Mouse (Mus musculus): ENCODE data around the gene Sap30bp. TPM values are rescaled to one million over a fixed set of nuclear protein-coding genes. Genes with fewer than 3 reads are reported as not detected.

The Sap30bp gene
- total and polyA plus RNA-seq, 3 experiments, result 9.1 to 18.1 (median 16.4) TPM

GRCm38 (mm10) chr11:116001725-116002124 lies 68.6 kb downstream of the Sap30bp start:
- Histone ChIP-seq H3K4me3 (no peak overlapping the region), H3K27ac (no peak overlapping the region), H3K9ac (ENCODE audit: low read depth, low read length) (no peak overlapping the region), H3K79me2 (replicated peaks; ENCODE audit: control insufficient read depth, insufficient read depth, low read length) (no peaks in the 10 kb centered on the region), H3K36me3 (ENCODE audit: control insufficient read depth, insufficient read depth, low read length) (no peaks in the 10 kb centered on the region), H3K27me3 (ENCODE audit: control insufficient read depth, insufficient read depth, low read length) (no peaks in the 10 kb centered on the region), H3K4me1 (ENCODE audit: control insufficient read depth, insufficient read depth, low read length) (peaks cover 4% of the 10 kb centered on the region)
- WGBS, result 66% methylated on average over 6 of the region's 6 CpGs
- no peak for TF ChIP-seq EP300 (IDR thresholded peaks at IDR 0.05; ENCODE audit: insufficient read depth, low read depth, low read length)
- no peak for TF ChIP-seq POLR2A (IDR thresholded peaks at IDR 0.05; ENCODE audit: insufficient read depth, low read depth, low read length)
- no peak for TF ChIP-seq CTCF (IDR thresholded peaks at IDR 0.05)
- DNase-seq, result no peak
- intact Hi-C loops (cut with DNase I), result no loop called here

DNA sequence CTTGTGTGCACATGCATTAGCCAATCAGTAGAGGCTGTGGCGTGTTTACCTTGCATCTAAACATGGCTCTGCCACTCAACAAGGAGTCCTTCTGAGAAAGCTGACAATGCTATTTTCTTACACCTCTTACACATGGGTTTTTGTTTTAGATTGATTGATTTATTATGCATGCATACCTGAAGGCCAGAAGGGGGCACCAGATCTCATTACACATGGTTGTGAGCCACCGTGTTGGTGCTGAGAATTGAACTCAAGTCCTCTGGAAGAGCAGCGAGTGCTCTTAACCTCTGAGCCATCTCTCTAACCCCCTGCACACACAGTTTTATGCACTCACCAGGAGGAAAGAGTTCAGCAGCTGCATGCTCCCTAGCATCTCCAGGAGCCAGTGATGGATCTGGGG lies 69.8 kb downstream of the Sap30bp start:
- no peak for DNase-seq
- Histone ChIP-seq H3K79me2 (replicated peaks; ENCODE audit: control insufficient read depth, insufficient read depth, low read length) (no peaks in the 10 kb centered on the region), H3K36me3 (ENCODE audit: control insufficient read depth, insufficient read depth, low read length) (no peaks in the 10 kb centered on the region), H3K4me1 (ENCODE audit: control insufficient read depth, insufficient read depth, low read length) (peaks cover 4% of the 10 kb centered on the region), H3K9ac (ENCODE audit: low read depth, low read length) (no peak overlapping the region), H3K4me3 (no peak overlapping the region), H3K27ac (no peak overlapping the region), H3K27me3 (ENCODE audit: control insufficient read depth, insufficient read depth, low read length) (no peaks in the 10 kb centered on the region)
- TF ChIP-seq POLR2A (IDR thresholded peaks at IDR 0.05; ENCODE audit: insufficient read depth, low read depth, low read length), result no peak
- peak; percentile 17; the same call in 1 of the 2 replicates for TF ChIP-seq CTCF (IDR thresholded peaks at IDR 0.05)
- intact Hi-C loops (cut with DNase I), result no loop called here
- 88% methylated on average over 3 of the region's 3 CpGs for WGBS

GRCm38 (mm10) chr11:116004186-116004823 lies 71.2 kb downstream of the Sap30bp start:
- peak overlapping the region; percentile 53 for H3K9ac ChIP-seq (ENCODE audit: low read depth, low read length)
- intact Hi-C loops (cut with DNase I), result no loop called here
- 29% methylated on average over 8 of the region's 8 CpGs for WGBS

DNA sequence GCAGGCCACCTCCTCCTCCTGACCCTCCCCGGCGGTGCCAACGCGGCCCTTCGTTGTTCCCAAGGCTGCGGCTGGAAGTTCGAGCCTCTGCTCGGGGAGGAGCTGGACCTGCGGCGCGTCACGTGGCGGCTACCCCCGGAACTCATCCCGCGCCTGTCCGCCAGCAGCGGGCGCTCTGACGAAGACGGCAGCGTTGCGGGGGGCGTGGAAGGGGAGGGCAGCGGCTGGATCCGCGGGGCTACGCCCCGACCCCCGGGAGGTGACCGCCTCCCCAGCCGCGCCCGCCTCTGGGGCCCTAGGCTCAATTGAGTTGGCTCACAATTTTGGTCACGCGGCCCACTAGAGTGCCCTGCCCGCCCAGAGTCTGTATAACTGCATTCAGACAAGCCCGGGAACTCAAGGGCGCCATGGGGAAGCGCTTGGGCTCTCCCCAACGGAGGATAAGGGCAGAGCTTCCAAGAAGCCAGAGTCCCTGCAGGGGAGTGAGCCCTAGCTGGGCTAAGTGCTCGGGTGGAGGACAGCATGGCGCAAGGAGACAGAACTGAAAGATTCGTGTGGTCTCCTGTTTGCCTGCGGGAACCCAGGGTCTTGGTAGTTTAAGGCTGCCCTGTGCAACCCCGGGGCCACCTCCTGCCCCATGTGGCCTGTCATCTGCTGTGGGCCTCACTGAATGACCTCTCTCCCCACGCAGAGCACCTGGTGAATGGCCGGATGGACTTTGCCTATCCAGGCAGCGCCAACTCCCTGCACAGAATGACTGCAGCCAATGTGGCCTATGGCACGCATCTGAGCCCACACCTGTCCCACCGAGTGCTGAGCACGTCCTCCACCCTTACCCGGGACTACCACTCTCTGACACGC lies 72.0 kb downstream of the Sap30bp start:
- no peaks in the 10 kb centered on the region for H3K27me3 ChIP-seq (ENCODE audit: control insufficient read depth, insufficient read depth, low read length)
- peak; percentile 88 to 89 for DNase-seq
- H3K79me2 ChIP-seq (replicated peaks; ENCODE audit: control insufficient read depth, insufficient read depth, low read length), result no peaks in the 10 kb centered on the region
- peaks cover 4% of the 10 kb centered on the region for H3K4me1 ChIP-seq (ENCODE audit: control insufficient read depth, insufficient read depth, low read length)
- TF ChIP-seq POLR2A (IDR thresholded peaks at IDR 0.05; ENCODE audit: insufficient read depth, low read depth, low read length) (peak; percentile 51), EP300 (IDR thresholded peaks at IDR 0.05; ENCODE audit: insufficient read depth, low read depth, low read length) (no peak), CTCF (IDR thresholded peaks at IDR 0.05) (peak; percentile 72)
- H3K27ac ChIP-seq, result peak overlapping the region; percentile 68
- WGBS, result 5% methylated on average over 53 of the region's 54 CpGs
- peak overlapping the region; percentile 45 for H3K4me3 ChIP-seq
- intact Hi-C loops (cut with DNase I), result no loop called here
- H3K9ac ChIP-seq (ENCODE audit: low read depth, low read length), result peak overlapping the region; percentile 53
- H3K36me3 ChIP-seq (ENCODE audit: control insufficient read depth, insufficient read depth, low read length), result no peaks in the 10 kb centered on the region

More at GRCm38 (mm10) chr11:116004186-116004823, 71.2 kb downstream of the Sap30bp start:
- DNase-seq, result no peak
- TF ChIP-seq EP300 (IDR thresholded peaks at IDR 0.05; ENCODE audit: insufficient read depth, low read depth, low read length) (no peak), POLR2A (IDR thresholded peaks at IDR 0.05; ENCODE audit: insufficient read depth, low read depth, low read length) (no peak), CTCF (IDR thresholded peaks at IDR 0.05) (no peak)
- no peaks in the 10 kb centered on the region for H3K36me3 ChIP-seq (ENCODE audit: control insufficient read depth, insufficient read depth, low read length)
- H3K4me3 ChIP-seq, result peak overlapping the region; percentile 45
- H3K79me2 ChIP-seq (replicated peaks; ENCODE audit: control insufficient read depth, insufficient read depth, low read length), result no peaks in the 10 kb centered on the region
- H3K27me3 ChIP-seq (ENCODE audit: control insufficient read depth, insufficient read depth, low read length), result no peaks in the 10 kb centered on the region
- H3K27ac ChIP-seq, result peak overlapping the region; percentile 68
- peaks cover 4% of the 10 kb centered on the region for H3K4me1 ChIP-seq (ENCODE audit: control insufficient read depth, insufficient read depth, low read length)

DNA sequence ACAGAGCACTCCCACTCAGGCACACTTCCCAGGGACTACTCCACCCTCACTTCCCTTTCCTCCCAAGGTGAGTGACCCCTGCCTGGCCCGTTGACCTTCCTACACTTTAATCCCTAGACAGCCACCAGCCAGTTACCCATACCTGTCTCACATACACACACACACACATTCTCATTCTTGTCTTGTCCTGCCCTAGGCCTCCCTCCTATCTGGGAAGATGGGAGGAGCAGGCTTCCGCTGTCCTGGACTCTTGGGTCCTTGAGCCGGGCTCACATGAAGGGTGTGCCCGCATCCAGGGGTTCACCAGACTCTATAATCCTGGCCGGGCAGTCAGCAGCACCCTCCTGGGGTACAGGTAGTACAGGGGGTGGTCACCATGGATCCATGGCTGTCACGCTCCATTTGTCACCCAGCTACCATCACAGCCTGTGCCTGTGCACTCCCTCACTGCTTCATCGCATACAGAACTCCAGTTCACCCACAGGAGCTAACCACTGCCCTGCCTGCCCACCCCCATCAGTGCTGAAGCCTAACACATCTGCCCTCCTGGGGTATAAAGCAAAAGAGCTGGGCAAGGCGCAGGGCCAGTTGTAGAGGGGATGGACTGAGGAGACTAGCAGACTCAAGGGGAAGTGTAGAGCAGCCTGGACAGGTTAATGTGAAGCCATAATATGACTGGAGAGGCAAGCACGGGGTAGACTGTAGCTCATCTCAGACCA lies 72.8 kb downstream of the Sap30bp start:
- DNase-seq, result no peak
- no peaks in the 10 kb centered on the region for H3K27me3 ChIP-seq (ENCODE audit: control insufficient read depth, insufficient read depth, low read length)
- H3K36me3 ChIP-seq (ENCODE audit: control insufficient read depth, insufficient read depth, low read length), result no peaks in the 10 kb centered on the region
- H3K79me2 ChIP-seq (replicated peaks; ENCODE audit: control insufficient read depth, insufficient read depth, low read length), result no peaks in the 10 kb centered on the region
- no peak overlapping the region for H3K9ac ChIP-seq (ENCODE audit: low read depth, low read length)
- TF ChIP-seq EP300 (IDR thresholded peaks at IDR 0.05; ENCODE audit: insufficient read depth, low read depth, low read length) (no peak), POLR2A (IDR thresholded peaks at IDR 0.05; ENCODE audit: insufficient read depth, low read depth, low read length) (no peak), CTCF (IDR thresholded peaks at IDR 0.05) (no peak)
- H3K4me1 ChIP-seq (ENCODE audit: control insufficient read depth, insufficient read depth, low read length), result peaks cover 4% of the 10 kb centered on the region
- intact Hi-C loops (cut with DNase I), result no loop called here
- no peak overlapping the region; the same call in 1 of the 2 replicates for H3K27ac ChIP-seq
- WGBS, result 78% methylated on average over 9 of the region's 9 CpGs
- H3K4me3 ChIP-seq, result no peak overlapping the region
